Mouse (Mus musculus): ENCODE results near the gene Sycp2. TPM values are rescaled to one million over a fixed set of nuclear protein-coding genes. Genes with fewer than 3 reads are reported as not detected.

The Sycp2 gene
- total RNA-seq, 2 experiments from 2014 or later, result 0.98 to 1.0 TPM

DNA sequence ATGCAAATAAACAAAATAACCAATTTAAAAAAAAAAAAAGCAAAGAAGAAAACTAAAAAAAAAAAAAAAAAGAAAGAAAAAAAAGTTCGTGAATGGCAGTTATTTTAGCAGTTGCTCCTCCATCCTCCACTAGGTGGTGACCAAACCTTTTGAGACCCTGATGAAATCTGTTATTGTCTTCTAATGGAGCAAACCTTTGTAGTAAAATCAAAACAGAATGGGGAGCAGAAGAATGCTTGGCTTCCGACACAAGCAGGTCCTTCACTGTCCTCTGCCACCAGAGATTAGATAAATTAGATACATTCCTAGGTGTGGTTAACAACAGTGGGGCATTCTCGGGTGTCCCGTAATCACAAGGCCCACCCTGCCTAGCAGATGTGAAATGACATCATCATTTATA lies 18.7 kb upstream of the Sycp2 start:
- peak; percentile 87 for TF ChIP-seq CTCF (conservative IDR thresholded peaks at IDR 0.05)
- no peak overlapping the region for H3K27ac ChIP-seq
- no peak for DNase-seq (ENCODE audit: low spot score in 2 of 2)
- no peak overlapping the region for H3K4me3 ChIP-seq

GRCm38 (mm10) chr2:178423223-178423622 lies 15.7 kb upstream of the Sycp2 start:
- no peak for DNase-seq (ENCODE audit: low spot score in 2 of 2)
- TF ChIP-seq CTCF (conservative IDR thresholded peaks at IDR 0.05), result no peak
- Histone ChIP-seq H3K4me3 (no peak overlapping the region), H3K27ac (no peak overlapping the region)

DNA sequence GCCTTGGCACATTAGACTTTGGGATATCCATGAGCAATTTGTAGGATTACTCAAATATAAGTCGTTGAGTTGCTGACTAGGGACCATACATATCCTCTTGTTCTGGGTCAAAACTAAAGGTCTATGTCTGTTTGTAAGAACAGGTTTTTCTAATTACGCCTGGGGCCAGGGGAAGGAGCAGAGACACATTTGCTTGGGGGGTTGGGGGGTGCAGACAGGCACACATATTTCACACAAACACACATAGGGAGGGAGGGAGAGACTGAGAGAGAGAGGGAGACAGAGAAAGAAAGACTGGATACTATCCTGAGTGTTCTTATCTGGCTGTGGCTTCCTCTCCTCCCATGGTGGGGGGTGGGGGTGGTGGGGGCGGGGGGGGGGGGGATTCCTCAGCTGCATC lies 14.7 kb upstream of the Sycp2 start:
- no peak for DNase-seq (ENCODE audit: low spot score in 2 of 2)
- no peak overlapping the region for H3K27ac ChIP-seq
- no peak for TF ChIP-seq CTCF (conservative IDR thresholded peaks at IDR 0.05)
- H3K4me3 ChIP-seq, result no peak overlapping the region

- no peak for DNase-seq (ENCODE audit: low spot score in 2 of 2)
- no peak overlapping the region for H3K4me3 ChIP-seq
- no peak overlapping the region for H3K27ac ChIP-seq
- TF ChIP-seq CTCF (conservative IDR thresholded peaks at IDR 0.05), result no peak
Observed at GRCm38 (mm10) chr2:178421603-178422002, 14.1 kb upstream of the Sycp2 start.

DNA sequence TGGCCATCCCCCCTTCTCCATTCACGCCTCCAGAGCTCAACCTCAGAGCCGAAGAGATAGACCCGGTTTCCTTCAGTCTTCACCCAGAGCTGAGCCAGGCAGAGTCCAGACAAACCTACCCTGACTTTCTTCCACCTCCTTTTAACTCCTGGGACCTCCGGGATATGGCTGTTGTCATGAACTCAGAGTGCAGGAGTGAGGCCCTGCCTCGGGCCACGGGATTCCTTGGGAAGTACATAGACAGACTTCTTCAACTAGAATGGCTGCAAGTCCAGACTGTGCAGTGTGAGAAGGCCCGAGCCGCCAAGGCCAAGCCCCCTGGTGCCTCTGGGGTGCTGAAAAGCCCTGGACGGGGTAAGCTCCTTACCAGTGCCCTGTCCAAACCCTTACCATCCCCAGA lies 13.1 kb upstream of the Sycp2 start:
- Histone ChIP-seq H3K27ac (no peak overlapping the region), H3K4me3 (no peak overlapping the region)
- TF ChIP-seq CTCF (conservative IDR thresholded peaks at IDR 0.05), result no peak
- DNase-seq (ENCODE audit: low spot score in 2 of 2), result no peak

DNA sequence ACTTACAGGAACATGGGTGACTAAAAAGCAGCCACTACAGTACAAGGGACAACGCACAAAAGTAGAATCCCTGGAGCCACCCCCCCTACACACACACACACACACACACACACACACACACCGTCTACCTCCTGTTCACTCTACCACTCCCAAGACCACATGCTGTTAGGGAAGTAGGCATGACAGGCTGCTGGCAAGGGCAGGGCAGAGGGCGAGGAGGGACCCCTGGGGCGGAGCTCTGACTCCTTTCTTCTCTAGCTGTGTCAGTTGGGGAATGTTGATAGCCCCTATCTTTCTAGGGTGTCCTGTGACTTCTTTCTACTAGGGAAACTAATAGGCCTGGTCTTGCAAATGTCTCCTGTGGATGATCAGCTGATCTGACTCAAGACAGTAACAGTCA lies 9.5 kb upstream of the Sycp2 start:
- Histone ChIP-seq H3K4me3 (no peak overlapping the region), H3K27ac (no peak overlapping the region)
- no peak for TF ChIP-seq CTCF (conservative IDR thresholded peaks at IDR 0.05)
- no peak for DNase-seq (ENCODE audit: low spot score in 2 of 2)

DNA sequence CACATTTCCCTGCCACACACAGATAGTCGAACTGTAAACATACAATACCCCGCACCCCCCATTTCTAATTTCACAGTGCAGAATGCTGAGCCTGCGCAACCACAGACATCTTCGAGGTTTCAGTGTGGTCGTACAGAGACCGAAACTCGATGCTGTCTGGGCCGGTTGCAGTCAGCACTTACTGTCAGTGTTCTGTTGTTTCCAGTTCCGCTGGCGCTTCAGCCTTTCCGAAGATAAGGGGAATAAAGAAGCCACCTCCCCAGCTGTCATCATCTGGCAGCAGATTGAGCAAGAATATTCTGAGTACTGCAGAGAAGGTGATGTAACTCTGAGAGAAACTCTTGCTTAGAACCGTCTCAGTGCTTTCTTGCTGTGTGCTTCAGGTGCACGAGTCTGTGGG lies 8.9 kb upstream of the Sycp2 start:
- TF ChIP-seq CTCF (conservative IDR thresholded peaks at IDR 0.05), result no peak
- H3K4me3 ChIP-seq, result no peak overlapping the region
- H3K27ac ChIP-seq, result no peak overlapping the region
- no peak for DNase-seq (ENCODE audit: low spot score in 2 of 2)

DNA sequence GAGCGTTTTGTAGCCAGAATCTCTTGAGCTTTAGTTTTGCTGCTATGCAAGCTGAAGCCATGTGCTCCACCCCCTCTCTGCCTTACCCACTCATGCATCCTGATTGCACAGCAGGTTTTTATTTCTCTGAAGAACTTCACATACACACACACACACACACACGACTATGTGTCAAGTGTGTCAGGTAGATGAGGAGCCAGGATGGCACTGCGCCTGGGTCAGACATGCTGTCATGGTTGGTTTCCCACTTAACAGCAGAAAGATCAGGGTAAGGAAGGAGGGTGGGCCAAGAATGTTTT lies 7.6 kb upstream of the Sycp2 start:
- Histone ChIP-seq H3K27ac (peak overlapping the region; percentile 93), H3K4me3 (peak overlapping the region; percentile 85)
- DNase-seq (ENCODE audit: low spot score in 2 of 2), result no peak
- no peak for TF ChIP-seq CTCF (conservative IDR thresholded peaks at IDR 0.05)

GRCm38 (mm10) chr2:178414261-178415149 lies 7.0 kb upstream of the Sycp2 start, which contains the start of the genes Ppp1r3d and Fam217b:
Gene Ppp1r3d, minus strand, starts transcription at chr2:178414472.
Gene Fam217b, plus strand, starts transcription at chr2:178414524.
- peak; percentile 21; the same call in 1 of the 2 replicates for TF ChIP-seq CTCF (conservative IDR thresholded peaks at IDR 0.05)
- H3K27ac ChIP-seq, result peak within 1 kb of the TSS; percentile 93
- H3K4me3 ChIP-seq, result peak within 1 kb of the TSS; percentile 85
- peak; percentile 44 to 59 for DNase-seq (ENCODE audit: low spot score in 2 of 2)

DNA sequence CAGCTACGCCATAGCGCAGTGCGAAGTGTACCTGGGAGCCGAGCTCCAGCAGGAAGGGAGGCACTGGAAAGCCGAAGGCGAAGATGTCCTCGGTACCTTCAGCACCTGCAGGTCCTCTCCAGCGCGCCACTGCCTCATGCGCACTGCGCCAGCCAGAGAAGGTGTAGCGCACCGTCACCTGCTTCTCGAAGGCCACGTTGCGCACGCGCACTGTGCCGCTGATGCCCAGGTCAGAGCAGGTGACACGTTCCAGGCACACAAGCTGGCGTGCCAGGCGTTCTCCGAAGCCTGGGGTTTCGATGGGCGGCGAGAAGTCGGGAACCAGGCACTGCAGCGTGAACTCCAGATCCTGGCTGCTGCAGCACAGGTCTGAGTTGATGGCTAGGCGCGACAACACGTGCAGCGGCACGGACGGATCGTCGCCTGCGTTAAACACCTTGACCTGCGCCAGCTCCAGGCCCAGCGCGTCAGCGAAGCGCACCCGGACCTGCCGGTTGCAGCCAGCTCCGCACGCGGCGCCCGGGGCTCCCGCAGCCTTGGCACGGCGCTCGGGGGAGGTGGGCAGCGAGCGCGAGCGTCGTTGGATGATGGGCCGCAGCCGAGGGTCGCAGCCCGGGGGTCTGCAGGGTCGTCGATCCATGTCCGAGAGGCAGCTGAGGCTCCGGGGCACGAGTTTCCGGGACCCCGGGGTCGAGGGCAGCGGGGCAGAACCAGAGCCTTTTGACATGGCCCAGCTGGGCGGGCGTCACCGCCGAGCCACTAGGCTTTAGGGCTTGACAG lies 6.2 kb upstream of the Sycp2 start:
- Histone ChIP-seq H3K4me3 (peak overlapping the region; percentile 85), H3K27ac (peak overlapping the region; percentile 93)
- peak in 1 of 2 experiments; percentile 28 for DNase-seq (ENCODE audit: low spot score in 2 of 2)
- TF ChIP-seq CTCF (conservative IDR thresholded peaks at IDR 0.05), result no peak

- Histone ChIP-seq H3K4me3 (peak overlapping the region; percentile 85), H3K27ac (peak overlapping the region; percentile 93)
- no peak for TF ChIP-seq CTCF (conservative IDR thresholded peaks at IDR 0.05)
- no peak for DNase-seq (ENCODE audit: low spot score in 2 of 2)
Observed at GRCm38 (mm10) chr2:178413081-178413480, 5.6 kb upstream of the Sycp2 start.

GRCm38 (mm10) chr2:178412598-178412997 lies 5.1 kb upstream of the Sycp2 start:
- peak overlapping the region; percentile 85 for H3K4me3 ChIP-seq
- no peak for DNase-seq (ENCODE audit: low spot score in 2 of 2)
- H3K27ac ChIP-seq, result peak overlapping the region; percentile 93; the same call in 1 of the 2 replicates
- TF ChIP-seq CTCF (conservative IDR thresholded peaks at IDR 0.05), result no peak

- H3K4me3 ChIP-seq, result no peak overlapping the region
- TF ChIP-seq CTCF (conservative IDR thresholded peaks at IDR 0.05), result no peak
- H3K27ac ChIP-seq, result no peak overlapping the region
- no peak for DNase-seq (ENCODE audit: low spot score in 2 of 2)
Observed at GRCm38 (mm10) chr2:178410286-178410685, 2.8 kb upstream of the Sycp2 start.

All from layer of hippocampus, adult 2 months (tissue).